Mouse (Mus musculus) lung, postnatal 0 days (tissue): ENCODE results near the gene Chil1.

Experiments used
- CTCF ChIP-seq: IDR thresholded peaks from 2 replicates; pipeline ENCODE4 v1.5.1; 2016; ENCODE audit warnings: antibody characterized with exemption, mild to moderate bottlenecking
- EP300 ChIP-seq: IDR thresholded peaks from 2 replicates; pipeline ENCODE4 v1.6.1; 2016; ENCODE audit warnings: antibody characterized with exemption, mild to moderate bottlenecking, control low read depth

DNA sequence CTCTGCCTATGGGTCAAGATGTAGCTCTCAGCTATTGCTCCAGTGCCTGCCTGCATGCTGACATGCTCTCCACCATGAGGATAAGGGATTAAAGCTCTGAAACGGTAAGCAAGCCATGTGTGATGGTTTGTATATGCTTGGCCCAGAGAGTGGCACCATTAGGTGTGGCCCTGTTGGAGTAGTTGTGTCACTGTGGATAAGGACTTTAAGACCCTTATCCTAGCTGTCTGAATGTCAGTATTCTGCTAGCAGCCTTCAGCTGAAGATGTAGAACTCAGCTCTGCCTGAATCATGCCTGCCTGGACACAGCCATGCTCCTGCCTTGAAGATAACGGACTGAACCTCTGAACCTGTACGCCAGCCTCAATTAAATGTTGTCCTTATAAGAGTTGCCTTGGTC, 15.4 kb upstream of the Chil1 start:
- TF ChIP-seq EP300 (no peak), CTCF (no peak)
